ENCODE assay signal across 9 mouse cellular contexts in the genomic region with DNA sequence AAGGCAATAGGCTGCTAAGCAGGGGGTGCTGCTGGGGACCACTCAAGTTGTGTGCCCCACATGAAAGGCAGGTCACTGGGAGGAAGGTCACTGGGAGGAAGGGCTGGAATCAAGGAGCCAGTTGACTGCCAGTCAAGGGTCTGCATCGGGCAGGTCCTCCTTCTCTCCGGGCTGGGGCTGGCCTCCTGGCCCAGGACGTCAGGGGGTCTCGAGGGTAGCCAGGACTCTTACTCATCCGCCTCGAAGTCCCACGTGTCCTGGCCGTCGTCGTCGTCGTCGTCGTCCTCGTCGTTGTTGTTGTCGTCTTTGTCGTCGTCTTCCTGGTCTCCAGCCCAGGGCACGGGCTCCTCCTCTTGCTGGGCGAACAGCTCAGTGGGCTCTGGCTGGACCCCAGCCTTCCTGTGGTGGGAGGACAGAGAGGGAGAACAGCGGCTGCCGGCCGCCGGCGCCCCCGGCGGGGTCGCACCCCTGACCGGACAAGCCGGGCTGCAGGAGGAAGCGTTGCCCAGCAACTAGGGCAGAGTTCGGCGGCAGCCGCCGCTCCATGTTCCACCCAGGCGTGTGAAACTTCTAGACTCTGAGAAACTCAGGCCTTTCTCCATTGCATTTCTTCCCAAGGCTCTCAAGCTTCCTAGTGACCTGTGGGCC. TPM values are rescaled to one million over a fixed set of nuclear protein-coding genes. Genes with fewer than 3 reads are reported as not detected.
DNase-seq lines count a peak whose midpoint lies in the region; ATAC-seq and TF ChIP-seq lines count a peak whose summit lies in the region.
"Had no signal": no experiment of that assay in that cellular context is flagged by ENCODE, and none has a peak within 500 bp of the region (broad histone marks: within the 10 kb centered on the region; RNA-seq: fewer than 3 reads in every experiment).

No protein-coding gene starts in this region.

- peak; percentile 10 to 44 for DNase-seq in adrenal gland, adult (ENCODE audit: inconsistent age in 2 of 2, low spot score in 1 of 2)
- DNase-seq in adrenal gland, postnatal 4 days (ENCODE audit: low spot score in 2 of 2) = no peak
- DNase-seq in ZHBTc4 (ENCODE audit: low read depth, low spot score) = peak; percentile 41
- peak; percentile 68 for DNase-seq in kidney, postnatal 10 days
- no peak for DNase-seq in left cerebral cortex, adult 18-20 months (ENCODE audit: low spot score in 2 of 2)
- DNase-seq in cerebellum, adult 2 months = no peak

- no peaks in the 10 kb centered on the region for H3K9me3 ChIP-seq in heart, embryonic 13.5 days
- no peaks in the 10 kb centered on the region for H3K9me3 ChIP-seq in midbrain, embryonic 13.5 days

- peak overlapping the region; percentile 65 for H3K9ac ChIP-seq in heart, embryonic 13.5 days
- 0 out of 2 replicates have a peak overlapping the region, but pooled peaks have one; percentile 37 for H3K9ac ChIP-seq in midbrain, embryonic 13.5 days (replicated peaks)

- TF ChIP-seq CTCF in cerebellum, adult 2 months (IDR thresholded peaks at IDR 0.05; ENCODE audit: borderline replicate concordance, insufficient read depth, low read depth, low read length) = no peak

- WGBS in heart, embryonic 13.5 days = 23% methylated on average over 37 of the region's 37 CpGs
- WGBS in midbrain, embryonic 13.5 days = 43% methylated on average over 36 of the region's 37 CpGs
- WGBS in cerebellum, adult 2 months = 9% methylated on average over 37 of the region's 37 CpGs

- TF ChIP-seq POLR2A in cerebellum, adult 2 months (IDR thresholded peaks at IDR 0.05; ENCODE audit: borderline replicate concordance, insufficient read depth, low read length) = no peak

- ATAC-seq in heart, embryonic 13.5 days (ENCODE audit: extremely low read depth, insufficient number of reproducible peaks, low FRiP score, low TSS enrichment) = no peak
- peak; percentile 65 for ATAC-seq in midbrain, embryonic 13.5 days

- H3K4me3 ChIP-seq in heart, embryonic 13.5 days = peak overlapping the region; percentile 45
- H3K4me3 ChIP-seq in midbrain, embryonic 13.5 days (replicated peaks) = peak overlapping the region; percentile 28
- H3K4me3 ChIP-seq in cerebellum, adult 2 months (replicated peaks; ENCODE audit: insufficient read depth, low read depth, low read length) = no peak overlapping the region
- H3K4me3 ChIP-seq: erythroblast, embryonic 14.5 days had no signal

- H3K27me3 ChIP-seq in heart, embryonic 13.5 days (replicated peaks) = no peaks in the 10 kb centered on the region; the same call in 1 of the 2 replicates
- H3K27me3 ChIP-seq in midbrain, embryonic 13.5 days = no peaks in the 10 kb centered on the region
- no peaks in the 10 kb centered on the region for H3K27me3 ChIP-seq in cerebellum, adult 2 months (ENCODE audit: control insufficient read depth, insufficient read depth, low read length)

- no peaks in the 10 kb centered on the region for H3K36me3 ChIP-seq in heart, embryonic 13.5 days
- H3K36me3 ChIP-seq in midbrain, embryonic 13.5 days = no peaks in the 10 kb centered on the region

- H3K27ac ChIP-seq in heart, embryonic 13.5 days (replicated peaks) = no peak overlapping the region
- H3K27ac ChIP-seq in midbrain, embryonic 13.5 days = no peak overlapping the region
- H3K27ac ChIP-seq in cerebellum, adult 2 months (ENCODE audit: insufficient read depth, low read length) = no peak overlapping the region

- H3K4me2 ChIP-seq in heart, embryonic 13.5 days = peak overlapping the region; percentile 71
- peak overlapping the region; percentile 51 for H3K4me2 ChIP-seq in midbrain, embryonic 13.5 days (replicated peaks)

- H3K4me1 ChIP-seq in heart, embryonic 13.5 days = 0 out of 2 replicates have a peak, but pooled peaks cover 5% of the 10 kb centered on the region
- H3K4me1 ChIP-seq in midbrain, embryonic 13.5 days (replicated peaks) = peaks cover 4% of the 10 kb centered on the region; the same call in 1 of the 2 replicates
- peaks cover 3% of the 10 kb centered on the region; the same call in 1 of the 2 replicates for H3K4me1 ChIP-seq in cerebellum, adult 2 months (ENCODE audit: control insufficient read depth, insufficient read depth, low read length)

RNA-seq across cellular contexts. Expression of gene Fam217a, which starts 7.5 kb away (rescaled TPM):
- total RNA-seq in adrenal gland, postnatal 4 days (2021) = 1 to 10 TPM; 1.2 to 2.1 TPM
- polyA plus RNA-seq in heart, embryonic 13.5 days (2015; fragmentation: Nextera tagmentation; extraction: Ambion mirVana) = 2.0 and 2.2 TPM in 2 replicates
- polyA plus RNA-seq in midbrain, embryonic 13.5 days (2015; fragmentation: Nextera tagmentation; extraction: Ambion mirVana) = 0.76 and 1.1 TPM in 2 replicates
- 1 to 10 TPM; 1.1 to 1.4 TPM for total RNA-seq in left cerebral cortex, adult 18-20 months (2021)
- polyA plus RNA-seq in cerebellum, adult 2 months (2012; rRNA removed) = 0.84 and 1.1 TPM in 2 replicates
- polyA plus RNA-seq: erythroblast, embryonic 14.5 days had no signal

RNA-seq across cellular contexts. Expression of gene 4933417A18Rik, which starts 7.6 kb away (rescaled TPM):
- not detected for total RNA-seq in adrenal gland, postnatal 4 days (2021)
- not detected in 2 replicates for polyA plus RNA-seq in heart, embryonic 13.5 days (2015; fragmentation: Nextera tagmentation; extraction: Ambion mirVana)
- not detected in 2 replicates for polyA plus RNA-seq in midbrain, embryonic 13.5 days (2015; fragmentation: Nextera tagmentation; extraction: Ambion mirVana)
- total RNA-seq in left cerebral cortex, adult 18-20 months (2021) = not detected
- not detected in 2 replicates for polyA plus RNA-seq in cerebellum, adult 2 months (2012; rRNA removed)
- polyA plus RNA-seq: erythroblast, embryonic 14.5 days had no signal

RNA-seq across cellular contexts. Expression of gene Prpf4b, which starts 41.5 kb away (rescaled TPM):
- total RNA-seq in adrenal gland, postnatal 4 days (2021) = 100 to 1,000 TPM; 103 to 111 TPM
- 41.2 and 42.2 TPM in 2 replicates for polyA plus RNA-seq in heart, embryonic 13.5 days (2015; fragmentation: Nextera tagmentation; extraction: Ambion mirVana)
- 80.2 and 80.9 TPM in 2 replicates for polyA plus RNA-seq in midbrain, embryonic 13.5 days (2015; fragmentation: Nextera tagmentation; extraction: Ambion mirVana)
- 10 to 100 TPM; 81.7 to 83.0 TPM for total RNA-seq in left cerebral cortex, adult 18-20 months (2021)
- 100 and 112 TPM in 2 replicates for polyA plus RNA-seq in cerebellum, adult 2 months (2012; rRNA removed)

RNA-seq across cellular contexts. Expression of gene Eci3, which starts 47.0 kb away (rescaled TPM):
- total RNA-seq in adrenal gland, postnatal 4 days (2021) = 1 to 10 TPM in 1 of 2 experiments, under 1 TPM in 1; 0.85 to 5.6 TPM
- 0.23 and 0.25 TPM in 2 replicates for polyA plus RNA-seq in heart, embryonic 13.5 days (2015; fragmentation: Nextera tagmentation; extraction: Ambion mirVana)
- 0.31 and 0.47 TPM in 2 replicates for polyA plus RNA-seq in midbrain, embryonic 13.5 days (2015; fragmentation: Nextera tagmentation; extraction: Ambion mirVana)
- under 1 TPM; 0.63 to 1.00 TPM for total RNA-seq in left cerebral cortex, adult 18-20 months (2021)
- polyA plus RNA-seq in cerebellum, adult 2 months (2012; rRNA removed) = 0.15 and 0.36 TPM in 2 replicates
- polyA plus RNA-seq: erythroblast, embryonic 14.5 days had no signal

Comparison
In these comparisons a context has a peak if more than half of its experiments do, and no peak if none do; other contexts are left out.
1. DNase-seq: peak in adrenal gland, adult (2 of 2), ZHBTc4 (single experiment) and kidney, postnatal 10 days (single experiment); none in adrenal gland, postnatal 4 days (0 of 2), left cerebral cortex, adult 18-20 months (0 of 2) and cerebellum, adult 2 months (0 of 2).